Mouse (Mus musculus) limb, embryonic 11.5 days (tissue): ENCODE measurements around the gene Trnt1. TPM values are rescaled to one million over a fixed set of nuclear protein-coding genes. Genes with fewer than 3 reads are reported as not detected.
A peak's percentile ranks its signal among the peaks of the same experiment; 100 is the strongest.

ENCODE experiments used
- ATAC-seq: fragments of 200-750 bp; cut with Nextera tagmentation; 2 replicates; pipeline ENCODE4 v1.8.0; 2017; ENCODE audit warnings: low read depth; ENCODE audit not compliant: insufficient number of reproducible peaks, low FRiP score, low TSS enrichment
- DNase-seq: peaks from one replicate; pipeline ENCODE4 v3.0.0-alpha.2; 2015; ENCODE audit warnings: low spot score
- H3K27ac ChIP-seq: fragments of 300-500 bp; sonication (generic); replicated peaks from 2 replicates; pipeline ENCODE4 v1.5.1; 2014; ENCODE audit warnings: low read depth, mild to moderate bottlenecking, low read length
- H3K27me3 ChIP-seq: fragments of 300-500 bp; sonication (generic); 2 replicates; pipeline ENCODE4 v1.6.1; 2014; ENCODE audit warnings: mild to moderate bottlenecking, low read length, mixed read lengths; ENCODE audit not compliant: control insufficient read depth, insufficient read depth
- H3K36me3 ChIP-seq: fragments of 300-500 bp; sonication (generic); 2 replicates; pipeline ENCODE4 v1.6.1; 2014; ENCODE audit warnings: mild to moderate bottlenecking, low read length, moderate library complexity, mixed read lengths; ENCODE audit not compliant: control insufficient read depth, insufficient read depth
- H3K4me1 ChIP-seq: fragments of 300-500 bp; sonication (generic); 2 replicates; pipeline ENCODE4 v1.6.1; 2014; ENCODE audit warnings: low read length, mixed read lengths; ENCODE audit not compliant: control insufficient read depth, insufficient read depth
- H3K4me2 ChIP-seq: fragments of 300-500 bp; sonication (generic); 2 replicates; pipeline ENCODE4 v1.6.1; 2014; ENCODE audit warnings: low read depth, mild to moderate bottlenecking, moderate library complexity; ENCODE audit not compliant: severe bottlenecking
- H3K4me3 ChIP-seq: fragments of 300-500 bp; sonication (generic); 2 replicates; pipeline ENCODE4 v1.5.1; 2014; ENCODE audit warnings: low read depth, low read length
- H3K9ac ChIP-seq: fragments of 300-500 bp; sonication (generic); 2 replicates; pipeline ENCODE4 v1.6.1; 2014; ENCODE audit warnings: mild to moderate bottlenecking, low read length
- H3K9me3 ChIP-seq: fragments of 300-500 bp; sonication (generic); 2 replicates; pipeline ENCODE4 v1.6.1; 2016; ENCODE audit warnings: low read length; ENCODE audit not compliant: control insufficient read depth
- WGBS: fragments of 180-500 bp; shearing (Covaris S2); extraction: QIAGEN DNeasy Blood & Tissue Kit; methylation state at CpG from one replicate; pipeline ENCODE4 v1.1.7; 2014; 5-methylcytosine and 5-hydroxymethylcytosine counted together
- polyA plus RNA-seq: library from polyadenylated mRNA; unstranded; fragments of >200 nt; fragmentation: Nextera tagmentation; extraction: Ambion mirVana; gene quantifications from 2 replicates; pipeline ENCODE4 v1.2.1, GENCODE M21; 2014

Trnt1 gene
- polyA plus RNA-seq = 69.6 and 76.4 TPM in 2 replicates

DNA sequence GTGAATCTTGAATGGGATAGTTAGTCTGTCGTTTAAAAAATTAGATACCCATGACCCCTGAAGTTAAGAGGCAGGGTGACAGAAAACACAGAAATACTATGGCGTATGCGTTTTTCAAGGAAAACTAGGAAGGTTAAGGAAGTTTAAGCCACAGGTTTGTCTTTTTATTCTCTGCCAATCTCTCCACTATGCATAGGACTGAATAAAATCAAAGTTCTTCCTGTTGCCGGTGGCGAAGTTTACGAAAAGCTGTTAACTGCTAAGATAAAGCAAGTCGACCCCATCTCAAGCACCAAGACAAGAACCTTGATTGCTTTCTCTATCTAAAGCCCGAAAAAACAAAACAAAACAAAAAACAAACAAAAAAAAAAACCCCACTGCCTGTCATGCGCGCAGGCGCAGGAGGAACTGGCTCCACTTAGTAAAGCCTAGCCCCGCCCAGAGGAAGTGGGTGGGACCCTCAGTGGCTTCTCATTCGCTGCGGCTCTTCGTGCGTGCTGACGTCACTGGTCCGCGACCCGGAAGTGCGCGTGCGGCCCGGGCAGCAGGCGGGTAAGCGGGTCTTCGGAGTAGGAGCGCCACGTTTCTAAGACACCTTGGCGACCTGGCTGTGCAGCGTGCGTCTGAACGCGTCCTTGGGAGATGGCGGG lies at the start of gene Trnt1:
Gene Trnt1, plus strand, starts transcription at position 481 of the 650 bp plus-strand sequence.
- Histone ChIP-seq H3K4me3 (peak within 1 kb of the TSS; percentile 65), H3K36me3 (peaks cover 2% of the 10 kb centered on the region; the same call in 1 of the 2 replicates), H3K27me3 (no peaks in the 10 kb centered on the region), H3K27ac (no peak within 1 kb of the TSS), H3K9me3 (no peaks in the 10 kb centered on the region), H3K4me1 (peaks cover 2% of the 10 kb centered on the region), H3K4me2 (peak within 1 kb of the TSS; percentile 74), H3K9ac (peak within 1 kb of the TSS; percentile 62)
- 9% methylated on average over 35 of the region's 35 CpGs for WGBS
- ATAC-seq (peak; percentile 100), DNase-seq (peak; percentile 98)

DNA sequence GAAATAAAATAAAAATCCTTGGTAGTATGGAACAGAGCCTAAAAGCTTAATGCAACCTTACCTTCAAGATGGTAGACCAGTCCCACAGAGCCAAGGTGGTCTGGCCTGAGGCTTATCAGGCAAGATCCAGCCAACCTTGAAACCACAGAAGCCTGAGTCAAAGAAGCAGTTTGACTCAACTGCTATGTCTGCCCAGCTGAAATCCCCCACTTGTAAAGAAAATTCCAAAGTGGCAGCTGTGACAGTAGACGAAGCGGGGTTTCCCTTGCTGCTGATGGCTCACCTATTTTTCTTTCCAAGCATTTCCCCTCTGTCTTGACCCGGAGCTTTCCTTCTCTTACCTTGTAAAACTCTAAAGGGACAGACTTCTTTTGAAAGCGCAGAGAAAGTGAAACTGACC lies 43.3 kb upstream of the Trnt1 start:
- ATAC-seq = no peak

DNA sequence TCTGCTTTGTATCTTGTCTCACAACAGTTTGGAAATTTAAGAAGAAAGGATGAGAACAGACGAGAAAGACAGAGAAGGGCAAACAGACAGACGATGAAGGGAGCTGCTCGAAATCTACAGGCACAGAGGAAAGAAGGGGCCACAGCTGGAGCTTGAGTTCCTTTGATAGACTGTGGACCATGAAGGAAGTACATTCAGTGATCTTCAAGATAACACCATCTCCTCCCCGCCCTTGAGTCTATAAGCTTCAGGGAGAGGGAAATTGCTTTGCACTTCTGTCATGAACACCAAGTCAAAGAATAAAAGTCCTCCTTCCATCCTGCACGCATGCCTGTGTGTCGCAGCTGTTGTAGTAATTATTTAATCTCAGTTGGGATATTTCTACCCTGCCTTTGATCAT lies 42.8 kb upstream of the Trnt1 start:
- no peak overlapping the region for H3K4me3 ChIP-seq
- H3K27me3 ChIP-seq = no peaks in the 10 kb centered on the region
- ATAC-seq = no peak
- 87% methylated on average over 6 of the region's 6 CpGs for WGBS
- no peak overlapping the region for H3K4me2 ChIP-seq
- no peak overlapping the region for H3K9ac ChIP-seq
- no peaks in the 10 kb centered on the region for H3K9me3 ChIP-seq
- H3K36me3 ChIP-seq = no peaks in the 10 kb centered on the region
- no peak for DNase-seq
- H3K4me1 ChIP-seq = no peaks in the 10 kb centered on the region
- H3K27ac ChIP-seq = no peak overlapping the region

More for the DNA sequence above, 43.3 kb upstream of the Trnt1 start:
- H3K9me3 ChIP-seq = no peaks in the 10 kb centered on the region
- no peak overlapping the region for H3K9ac ChIP-seq
- no peak overlapping the region for H3K4me2 ChIP-seq
- no peaks in the 10 kb centered on the region for H3K4me1 ChIP-seq
- no peaks in the 10 kb centered on the region for H3K27me3 ChIP-seq
- WGBS = 87% methylated on average over 4 of the region's 4 CpGs
- H3K4me3 ChIP-seq = no peak overlapping the region
- H3K36me3 ChIP-seq = no peaks in the 10 kb centered on the region
- no peak overlapping the region for H3K27ac ChIP-seq
- no peak for DNase-seq

DNA sequence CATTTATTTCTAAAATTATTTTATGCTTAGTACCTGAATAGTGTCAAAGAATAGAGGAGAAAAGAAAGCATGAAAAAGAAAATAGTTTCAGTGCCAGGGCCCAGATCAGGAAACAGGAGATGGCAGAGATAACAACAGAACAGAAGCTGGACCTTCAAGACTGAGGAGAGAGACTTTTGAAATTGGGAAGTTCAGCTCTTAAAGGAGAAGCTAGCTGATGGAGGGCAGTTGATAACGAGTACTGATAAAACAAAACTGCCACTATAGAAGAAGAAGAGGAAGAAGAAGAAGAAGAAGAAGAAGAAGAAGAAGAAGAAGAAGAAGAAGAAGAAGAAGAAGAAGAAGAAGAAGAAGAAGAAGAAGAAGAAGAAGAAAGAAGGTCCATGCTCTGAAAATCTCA lies 41.2 kb upstream of the Trnt1 start:
- Histone ChIP-seq H3K9me3 (no peaks in the 10 kb centered on the region), H3K27me3 (no peaks in the 10 kb centered on the region), H3K27ac (no peak overlapping the region), H3K4me2 (no peak overlapping the region), H3K4me1 (no peaks in the 10 kb centered on the region), H3K4me3 (no peak overlapping the region), H3K9ac (no peak overlapping the region), H3K36me3 (no peaks in the 10 kb centered on the region)
- no peak for ATAC-seq
- DNase-seq = no peak
- WGBS = 70% methylated on average over 1 of the region's 1 CpGs

DNA sequence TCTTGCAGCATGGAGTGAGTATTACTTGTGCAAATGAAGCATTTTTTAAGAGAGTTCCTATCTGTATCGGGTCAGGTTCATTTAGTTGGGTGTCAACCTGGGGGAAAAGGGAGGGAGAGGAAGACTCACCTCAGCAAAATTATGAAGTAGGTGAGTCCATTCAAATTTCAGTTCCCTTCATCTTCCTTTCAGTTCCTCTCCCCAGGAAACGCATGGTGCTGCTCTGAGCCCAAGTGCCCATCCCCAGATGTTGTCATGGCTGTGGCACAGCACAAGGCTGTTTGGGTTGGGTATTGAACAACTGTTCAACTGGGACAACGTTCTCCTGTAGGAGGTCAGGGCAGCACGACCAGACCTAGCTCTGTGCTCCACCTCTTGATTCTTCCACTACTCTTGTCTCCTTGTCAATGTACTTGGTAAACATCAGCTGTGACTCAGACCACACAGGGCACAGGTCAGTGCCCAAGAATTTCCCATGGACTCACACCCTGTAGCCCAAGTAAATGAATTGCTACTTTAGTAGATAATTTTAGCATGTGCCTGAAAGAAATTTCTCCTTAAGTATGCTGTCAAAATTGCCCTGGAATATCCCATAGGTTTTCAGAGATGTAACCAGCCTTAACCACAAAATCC lies 39.1 kb upstream of the Trnt1 start:
- H3K9me3 ChIP-seq = no peaks in the 10 kb centered on the region
- H3K36me3 ChIP-seq = no peaks in the 10 kb centered on the region
- WGBS = 79% methylated on average over 4 of the region's 4 CpGs
- H3K4me3 ChIP-seq = no peak overlapping the region
- H3K27me3 ChIP-seq = no peaks in the 10 kb centered on the region
- DNase-seq (no peak), ATAC-seq (no peak)
- H3K27ac ChIP-seq = no peak overlapping the region
- H3K9ac ChIP-seq = no peak overlapping the region
- no peaks in the 10 kb centered on the region for H3K4me1 ChIP-seq
- no peak overlapping the region for H3K4me2 ChIP-seq

DNA sequence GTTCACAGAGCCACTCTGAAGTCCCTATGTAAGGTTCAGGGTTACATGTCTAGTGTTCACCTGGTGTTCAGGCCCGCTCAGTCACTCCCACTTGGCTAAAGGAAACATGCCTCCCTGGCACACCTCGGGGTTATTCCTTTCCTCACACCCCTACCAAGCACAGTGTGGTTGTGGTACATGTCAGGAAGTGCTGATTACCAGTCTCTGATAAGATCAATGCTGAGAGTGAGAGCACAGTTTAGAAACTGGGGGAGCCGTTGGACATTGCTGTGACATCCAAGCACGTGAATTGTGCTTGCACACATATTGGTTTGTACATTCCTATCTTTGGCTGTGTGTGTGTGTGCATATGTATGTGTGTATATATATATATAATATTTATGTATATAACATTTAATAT lies 36.4 kb upstream of the Trnt1 start:
- WGBS = 85% methylated on average over 4 of the region's 4 CpGs
- H3K27ac ChIP-seq = no peak overlapping the region
- no peaks in the 10 kb centered on the region for H3K9me3 ChIP-seq
- H3K4me3 ChIP-seq = no peak overlapping the region
- no peaks in the 10 kb centered on the region for H3K4me1 ChIP-seq
- H3K9ac ChIP-seq = no peak overlapping the region
- no peak overlapping the region for H3K4me2 ChIP-seq
- no peak for DNase-seq
- no peak for ATAC-seq
- H3K27me3 ChIP-seq = no peaks in the 10 kb centered on the region
- H3K36me3 ChIP-seq = no peaks in the 10 kb centered on the region

DNA sequence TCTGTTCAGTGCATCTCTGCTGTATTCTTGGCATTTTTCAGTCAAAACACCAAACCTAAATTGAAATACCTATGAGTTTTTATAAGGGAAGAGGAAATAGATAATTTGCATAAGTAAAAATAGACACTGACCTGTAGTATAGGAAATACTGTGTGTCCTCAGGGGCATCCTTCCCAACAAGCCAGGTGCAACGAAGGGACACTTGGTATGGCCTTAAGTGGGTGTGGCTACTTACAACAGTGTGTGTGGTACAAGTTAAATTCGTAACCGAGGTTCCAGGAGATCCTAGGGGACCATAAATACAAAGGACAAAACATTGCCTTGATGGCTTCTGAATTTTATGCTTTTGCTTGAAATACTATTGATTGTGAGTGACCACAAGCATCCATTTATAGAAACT lies 30.7 kb upstream of the Trnt1 start:
- Histone ChIP-seq H3K9me3 (no peaks in the 10 kb centered on the region), H3K9ac (no peak overlapping the region), H3K36me3 (no peaks in the 10 kb centered on the region), H3K4me2 (no peak overlapping the region), H3K4me3 (no peak overlapping the region), H3K4me1 (no peaks in the 10 kb centered on the region), H3K27ac (no peak overlapping the region), H3K27me3 (no peaks in the 10 kb centered on the region)
- DNase-seq (no peak), ATAC-seq (no peak)
- 84% methylated on average over 3 of the region's 3 CpGs for WGBS

DNA sequence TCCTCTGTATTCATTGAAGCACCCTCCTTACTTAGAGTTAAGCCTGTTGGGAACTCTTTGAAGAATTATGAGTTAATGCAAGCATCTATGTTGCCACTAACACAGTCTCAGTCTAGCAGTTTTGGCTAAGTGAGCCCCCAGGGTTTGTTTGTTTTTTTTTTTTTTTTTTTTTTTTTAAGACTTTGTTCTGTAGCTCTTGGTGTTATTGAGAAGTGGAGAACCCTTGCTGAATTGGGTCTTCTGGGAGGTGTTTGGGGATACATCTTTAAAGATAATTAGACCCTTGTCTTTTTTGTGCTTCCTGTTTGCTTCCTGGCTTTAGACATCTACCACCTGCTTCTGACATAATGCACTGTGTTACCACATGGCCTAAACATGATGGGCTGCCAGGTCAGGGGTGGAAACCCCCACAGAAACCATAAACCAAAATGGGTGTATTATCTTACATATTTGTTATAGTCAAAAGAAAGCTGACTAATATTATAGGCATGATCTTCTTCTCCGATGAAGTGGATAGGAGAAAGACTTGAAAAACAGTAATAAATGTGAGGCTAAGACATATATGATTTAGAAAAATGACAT lies 28.6 kb upstream of the Trnt1 start:
- H3K4me1 ChIP-seq = no peaks in the 10 kb centered on the region
- no peak overlapping the region for H3K27ac ChIP-seq
- H3K9me3 ChIP-seq = no peaks in the 10 kb centered on the region
- H3K4me3 ChIP-seq = no peak overlapping the region
- no peak for DNase-seq
- H3K4me2 ChIP-seq = no peak overlapping the region
- no peaks in the 10 kb centered on the region for H3K27me3 ChIP-seq
- 87% methylated on average over 1 of the region's 1 CpGs for WGBS
- H3K36me3 ChIP-seq = no peaks in the 10 kb centered on the region
- no peak for ATAC-seq
- H3K9ac ChIP-seq = no peak overlapping the region
